Mouse (Mus musculus) heart, postnatal 0 days (tissue): ENCODE measurements around the gene Acvrl1. TPM values are rescaled to one million over a fixed set of nuclear protein-coding genes. Genes with fewer than 3 reads are reported as not detected.

Experiments
- ATAC-seq: fragments of 200-750 bp; cut with Nextera tagmentation; 2 replicates; pipeline ENCODE4 v1.8.0; 2017; ENCODE audit warnings: low read depth, moderate number of reproducible peaks, moderate library complexity; ENCODE audit not compliant: insufficient read depth
- DNase-seq: peaks from one replicate; pipeline ENCODE4 v3.0.0-alpha.2; 2016; ENCODE audit warnings: low spot score
- H3K27ac ChIP-seq: fragments of 300-500 bp; sonication (generic); 2 replicates; pipeline ENCODE4 v1.5.1; 2014; ENCODE audit warnings: low read depth, mild to moderate bottlenecking
- H3K27me3 ChIP-seq: fragments of 300-500 bp; sonication (generic); 2 replicates; pipeline ENCODE4 v1.6.1; 2014; ENCODE audit warnings: low read length, mixed read lengths; ENCODE audit not compliant: control insufficient read depth, insufficient read depth
- H3K36me3 ChIP-seq: fragments of 300-500 bp; sonication (generic); replicated peaks from 2 replicates; pipeline ENCODE4 v1.6.1; 2014; ENCODE audit warnings: low read length, mixed read lengths; ENCODE audit not compliant: control insufficient read depth, insufficient read depth
- H3K4me1 ChIP-seq: fragments of 300-500 bp; sonication (generic); 2 replicates; pipeline ENCODE4 v1.6.1; 2014; ENCODE audit warnings: antibody characterized with exemption; ENCODE audit not compliant: control insufficient read depth, insufficient read depth
- H3K4me2 ChIP-seq: fragments of 300-500 bp; sonication (generic); 2 replicates; pipeline ENCODE4 v1.6.1; 2014; ENCODE audit warnings: low read depth, mild to moderate bottlenecking, low read length, moderate library complexity
- H3K4me3 ChIP-seq: fragments of 300-500 bp; sonication (generic); 2 replicates; pipeline ENCODE4 v1.5.1; 2014; ENCODE audit warnings: low read depth, low read length
- H3K9ac ChIP-seq: fragments of 300-500 bp; sonication (generic); replicated peaks from 2 replicates; pipeline ENCODE4 v1.6.1; 2014; ENCODE audit warnings: low read depth, low read length, mixed read lengths
- H3K9me3 ChIP-seq: fragments of 300-500 bp; sonication (generic); replicated peaks from 2 replicates; pipeline ENCODE4 v1.6.1; 2016; ENCODE audit warnings: low read length; ENCODE audit not compliant: control insufficient read depth
- CTCF ChIP-seq: IDR thresholded peaks from 2 replicates; pipeline ENCODE4 v1.5.1; 2016; ENCODE audit warnings: antibody characterized with exemption, control low read depth, low read depth
- EP300 ChIP-seq: IDR thresholded peaks from 2 replicates; pipeline ENCODE4 v1.6.1; 2016; ENCODE audit warnings: antibody characterized with exemption, low read depth
- WGBS: fragments of 180-500 bp; shearing (Covaris S2); extraction: QIAGEN DNeasy Blood & Tissue Kit; methylation state at CpG from one replicate; pipeline ENCODE4 v1.1.7; 2014; 5-methylcytosine and 5-hydroxymethylcytosine counted together
- polyA plus RNA-seq: library from polyadenylated mRNA; unstranded; fragments of >200 nt; fragmentation: Nextera tagmentation; extraction: Ambion mirVana; gene quantifications from 2 replicates; pipeline ENCODE4 v1.2.1, GENCODE M21; 2015
- total RNA-seq: library from RNA; depleted of rRNA; stranded (reverse); fragments of >200 nt; gene quantifications from 2 replicates; pipeline ENCODE4 v1.2.3, GENCODE M21; 2014; ENCODE audit warnings: low replicate concordance

Gene Acvrl1
- total and polyA plus RNA-seq, 2 experiments from 2014 or later, result 9.3 to 36.0 TPM

DNA sequence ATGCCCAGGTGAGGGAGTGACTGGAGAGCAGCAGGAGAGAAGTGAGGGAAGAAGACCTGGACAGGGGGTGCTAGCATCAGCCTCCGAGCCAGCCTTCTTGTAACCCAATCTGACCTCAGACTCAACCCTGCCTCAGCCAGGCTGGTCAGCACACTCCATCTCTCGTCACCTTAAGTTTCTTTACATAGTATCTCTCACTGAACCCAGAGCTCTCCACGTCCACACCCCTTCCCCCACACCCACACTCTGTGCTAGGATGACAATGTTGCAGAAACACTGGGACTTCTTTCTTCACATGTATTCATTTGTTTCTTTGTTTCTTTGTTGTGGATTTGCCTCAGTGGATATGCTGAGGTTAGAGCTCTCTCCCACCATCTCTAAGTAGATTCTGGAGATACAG lies 27.3 kb upstream of the Acvrl1 start:
- no peak overlapping the region for H3K4me2 ChIP-seq
- H3K4me3 ChIP-seq, result no peak overlapping the region
- no peak for ATAC-seq
- H3K9me3 ChIP-seq, result no peaks in the 10 kb centered on the region
- no peak overlapping the region for H3K9ac ChIP-seq
- TF ChIP-seq EP300 (no peak), CTCF (no peak)
- H3K4me1 ChIP-seq, result no peaks in the 10 kb centered on the region; the same call in 1 of the 2 replicates
- peaks cover 12% of the 10 kb centered on the region; the same call in 1 of the 2 replicates for H3K27me3 ChIP-seq
- H3K36me3 ChIP-seq, result no peaks in the 10 kb centered on the region
- no peak overlapping the region for H3K27ac ChIP-seq
- 66% methylated on average over 3 of the region's 3 CpGs for WGBS
- no peak for DNase-seq

DNA sequence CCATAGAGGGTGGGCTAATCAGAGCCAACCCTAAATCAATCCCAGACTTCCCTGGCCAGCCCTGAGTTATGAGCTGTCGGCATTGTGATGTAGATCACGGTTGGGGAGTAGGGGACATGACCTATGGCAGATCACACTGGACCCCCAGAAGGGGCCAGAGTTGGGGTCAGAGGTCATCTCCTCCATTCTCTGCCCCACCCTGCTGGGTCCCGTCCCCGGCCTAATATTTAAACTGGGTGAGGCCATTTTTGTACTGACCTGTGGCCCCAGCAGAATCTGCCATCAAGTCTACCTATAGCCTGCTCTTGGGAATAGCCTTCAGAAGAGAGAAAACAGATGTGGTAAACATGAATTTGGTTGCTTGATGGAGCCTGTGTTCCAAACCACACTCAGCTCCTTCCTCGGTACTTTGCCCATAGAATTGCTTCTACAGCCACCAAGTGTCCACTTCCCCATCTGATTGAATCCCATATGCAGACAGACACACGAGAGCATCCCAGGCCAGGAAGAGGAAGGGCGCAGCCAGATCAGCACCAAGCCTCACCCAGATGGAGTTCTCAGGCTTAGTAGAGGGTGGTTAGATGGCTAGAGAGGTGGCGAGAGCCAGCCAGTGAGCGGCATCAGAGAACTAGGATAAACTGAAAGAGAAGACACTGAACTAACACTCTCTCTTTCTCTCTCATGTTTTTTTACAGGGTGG lies 24.6 kb upstream of the Acvrl1 start:
- Histone ChIP-seq H3K36me3 (no peaks in the 10 kb centered on the region), H3K27ac (no peak overlapping the region), H3K9ac (no peak overlapping the region), H3K4me3 (no peak overlapping the region), H3K4me1 (0 out of 2 replicates have a peak, but pooled peaks cover 6% of the 10 kb centered on the region), H3K9me3 (no peaks in the 10 kb centered on the region), H3K27me3 (peaks cover 11% of the 10 kb centered on the region; the same call in 1 of the 2 replicates), H3K4me2 (no peak overlapping the region)
- no peak for DNase-seq
- WGBS, result 76% methylated on average over 9 of the region's 9 CpGs
- TF ChIP-seq EP300, result no peak
- no peak for TF ChIP-seq CTCF
- ATAC-seq, result no peak

DNA sequence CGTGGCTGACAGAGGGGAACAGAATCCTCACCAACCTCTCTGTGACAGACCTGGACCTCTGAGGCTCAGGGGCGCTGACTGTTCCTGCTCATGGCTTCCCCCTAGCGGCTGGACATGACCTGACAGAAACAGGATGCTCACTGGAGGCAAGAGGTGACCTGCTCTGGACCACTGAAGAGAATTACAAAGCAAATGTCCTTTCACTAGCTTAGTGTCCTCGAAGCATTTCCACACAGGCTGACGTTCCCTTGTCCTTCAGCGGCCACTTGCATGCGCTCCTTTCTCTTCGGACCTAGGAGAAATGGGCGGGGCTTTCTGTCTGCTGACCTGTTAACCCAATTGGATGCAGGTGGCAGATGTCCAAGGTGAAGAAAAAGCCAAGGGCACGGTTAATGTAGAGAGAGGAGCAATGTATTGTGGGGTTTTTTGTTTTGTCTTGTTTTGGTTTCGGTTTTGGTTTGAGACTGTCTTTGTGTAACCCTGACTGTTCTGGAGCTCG lies 22.8 kb upstream of the Acvrl1 start:
- Histone ChIP-seq H3K27ac (no peak overlapping the region), H3K4me1 (0 out of 2 replicates have a peak, but pooled peaks cover 6% of the 10 kb centered on the region), H3K27me3 (0 out of 2 replicates have a peak, but pooled peaks cover 2% of the 10 kb centered on the region), H3K4me3 (0 out of 2 replicates have a peak overlapping the region, but pooled peaks have one; percentile 1), H3K9ac (no peak overlapping the region), H3K36me3 (no peaks in the 10 kb centered on the region), H3K9me3 (no peaks in the 10 kb centered on the region), H3K4me2 (peak overlapping the region; percentile 20; the same call in 1 of the 2 replicates)
- WGBS, result 15% methylated on average over 12 of the region's 12 CpGs
- ATAC-seq (peak; percentile 74), DNase-seq (peak; percentile 51)
- TF ChIP-seq EP300 (no peak), CTCF (peak; percentile 90)

DNA sequence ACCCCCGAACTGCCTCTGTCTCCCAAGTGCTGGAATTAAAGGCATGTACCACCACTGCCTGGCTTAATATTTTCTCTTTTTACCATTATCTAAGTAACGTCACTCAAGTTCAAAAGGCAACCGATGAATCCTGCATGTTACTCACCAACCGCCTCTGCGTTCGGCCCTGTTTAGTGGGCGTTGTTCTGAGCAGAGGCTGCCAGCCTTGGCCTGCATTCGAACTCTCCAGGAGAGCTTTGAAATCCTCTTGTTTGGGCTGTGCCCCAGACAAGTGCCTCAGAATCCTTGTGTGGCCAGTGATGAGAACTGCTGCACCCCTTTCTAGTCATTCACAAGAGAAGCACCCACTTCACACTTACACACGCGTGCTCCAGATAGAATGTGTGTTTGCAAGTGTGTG lies 22.3 kb upstream of the Acvrl1 start:
- ATAC-seq (no peak), DNase-seq (no peak)
- H3K4me2 ChIP-seq, result no peak overlapping the region
- 85% methylated on average over 10 of the region's 10 CpGs for WGBS
- H3K4me1 ChIP-seq, result 0 out of 2 replicates have a peak, but pooled peaks cover 6% of the 10 kb centered on the region
- no peaks in the 10 kb centered on the region for H3K9me3 ChIP-seq
- no peak overlapping the region for H3K9ac ChIP-seq
- no peaks in the 10 kb centered on the region for H3K36me3 ChIP-seq
- no peak overlapping the region for H3K27ac ChIP-seq
- H3K4me3 ChIP-seq, result no peak overlapping the region
- H3K27me3 ChIP-seq, result 0 out of 2 replicates have a peak, but pooled peaks cover 2% of the 10 kb centered on the region
- TF ChIP-seq CTCF (no peak), EP300 (no peak)

DNA sequence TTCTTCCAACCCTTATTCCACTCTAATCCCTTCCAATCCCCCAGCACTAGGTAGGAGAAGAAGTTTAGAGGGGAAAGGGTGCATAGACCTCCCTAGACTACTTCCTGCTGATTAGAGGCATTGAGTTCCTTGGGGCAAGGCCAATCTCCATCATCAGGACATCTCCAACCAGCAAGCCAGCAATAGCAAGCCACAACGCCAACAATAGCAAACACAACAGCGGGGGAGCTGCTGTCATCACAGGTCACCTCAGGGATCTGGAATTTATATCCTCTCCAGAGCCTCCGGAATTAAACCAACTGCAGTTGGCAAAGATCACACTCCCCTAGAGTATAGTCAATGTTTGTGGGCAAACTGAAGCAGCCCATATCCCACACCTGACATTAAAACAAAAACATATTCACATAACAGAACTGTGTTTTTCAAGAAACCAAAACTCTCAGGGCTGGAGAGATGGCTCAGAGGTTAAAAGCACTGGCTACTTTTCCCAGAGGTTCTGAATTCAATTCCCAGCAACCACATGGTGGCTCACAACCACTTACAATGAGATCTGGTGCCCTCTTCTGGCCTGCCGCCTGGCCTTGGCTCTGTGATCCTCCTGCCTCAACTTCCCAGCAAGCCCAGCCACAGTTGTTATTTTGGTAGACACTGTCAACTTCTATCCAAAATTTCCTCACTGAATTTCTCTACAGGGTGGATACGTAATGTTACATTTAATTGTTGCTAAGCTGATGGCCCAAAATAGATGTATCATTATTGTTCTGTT lies 20.2 kb upstream of the Acvrl1 start:
- Histone ChIP-seq H3K4me2 (no peak overlapping the region), H3K9me3 (no peaks in the 10 kb centered on the region), H3K4me1 (0 out of 2 replicates have a peak, but pooled peaks cover 6% of the 10 kb centered on the region), H3K4me3 (no peak overlapping the region), H3K36me3 (no peaks in the 10 kb centered on the region), H3K9ac (no peak overlapping the region), H3K27me3 (no peaks in the 10 kb centered on the region), H3K27ac (no peak overlapping the region)
- DNase-seq (no peak), ATAC-seq (peak; percentile 14; the same call in 1 of the 2 replicates)
- WGBS, result 50% methylated on average over 5 of the region's 5 CpGs
- TF ChIP-seq EP300, result no peak
- TF ChIP-seq CTCF, result no peak
